Mouse (Mus musculus) lung, adult 2 months (tissue): ENCODE data around the gene Fubp3. TPM values are rescaled to one million over a fixed set of nuclear protein-coding genes. Genes with fewer than 3 reads are reported as not detected.

Source experiments
- DNase-seq: peaks from one replicate; pipeline ENCODE4 v3.0.0; 2022
- H3K4me1 ChIP-seq: fragments of 200-500 bp; 2 replicates; pipeline ENCODE4 v1.6.1; 2011; ENCODE audit warnings: low read length; ENCODE audit not compliant: control insufficient read depth, insufficient read depth
- H3K4me3 ChIP-seq: fragments of 200-500 bp; replicated peaks from 2 replicates; pipeline ENCODE3; 2011; ENCODE audit warnings: low read depth, mild to moderate bottlenecking, control low read depth, low read length; ENCODE audit errors: extremely low read depth
- CTCF ChIP-seq: fragments of 200-500 bp; IDR thresholded peaks from 2 replicates; pipeline ENCODE4 v1.5.1; 2011; ENCODE audit warnings: mild to moderate bottlenecking, low read length, control low read depth; ENCODE audit not compliant: insufficient read depth
- POLR2A ChIP-seq: fragments of 200-500 bp; IDR thresholded peaks from 2 replicates; pipeline ENCODE4 v1.6.1; 2011; ENCODE audit warnings: low read depth, mild to moderate bottlenecking, control low read depth, low read length, borderline replicate concordance; ENCODE audit errors: extremely low read depth
- WGBS: fragments of 180-500 bp; shearing (Covaris S2); methylation state at CpG from one replicate; pipeline ENCODE4 v1.1.7; 2018; 5-methylcytosine and 5-hydroxymethylcytosine counted together
- polyA plus RNA-seq: library from polyadenylated mRNA; depleted of rRNA; stranded (reverse); fragments of >200 nt; gene quantifications from 2 replicates; pipeline ENCODE4 v1.2.3, GENCODE M21; 2012

Gene Fubp3
- polyA plus RNA-seq, 1 experiment: 46.4 TPM

DNA sequence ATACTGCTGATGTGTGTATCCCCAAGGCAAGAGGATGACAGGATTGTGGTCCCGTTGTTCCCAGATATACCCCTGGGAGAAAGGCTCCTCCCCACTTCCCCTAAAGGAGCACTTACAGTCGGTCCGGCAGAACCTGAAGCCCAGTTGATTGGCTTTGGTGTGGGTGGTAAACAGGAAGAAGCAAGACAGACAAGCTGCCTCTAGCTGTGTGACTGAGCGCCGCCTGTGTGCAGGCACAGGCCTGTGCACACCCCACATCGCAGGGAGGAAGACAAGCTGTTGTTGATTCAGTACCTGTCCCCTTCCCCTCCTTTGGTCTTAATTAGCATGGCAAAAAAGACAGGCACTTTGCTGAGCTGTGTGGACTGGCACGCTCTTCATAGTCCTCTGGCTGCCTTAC lies 41.3 kb downstream of the Fubp3 start:
- Histone ChIP-seq H3K4me1 (no peaks in the 10 kb centered on the region), H3K4me3 (no peak overlapping the region)
- WGBS: 74% methylated on average over 7 of the region's 7 CpGs
- TF ChIP-seq POLR2A (no peak), CTCF (no peak)
- no peak for DNase-seq

DNA sequence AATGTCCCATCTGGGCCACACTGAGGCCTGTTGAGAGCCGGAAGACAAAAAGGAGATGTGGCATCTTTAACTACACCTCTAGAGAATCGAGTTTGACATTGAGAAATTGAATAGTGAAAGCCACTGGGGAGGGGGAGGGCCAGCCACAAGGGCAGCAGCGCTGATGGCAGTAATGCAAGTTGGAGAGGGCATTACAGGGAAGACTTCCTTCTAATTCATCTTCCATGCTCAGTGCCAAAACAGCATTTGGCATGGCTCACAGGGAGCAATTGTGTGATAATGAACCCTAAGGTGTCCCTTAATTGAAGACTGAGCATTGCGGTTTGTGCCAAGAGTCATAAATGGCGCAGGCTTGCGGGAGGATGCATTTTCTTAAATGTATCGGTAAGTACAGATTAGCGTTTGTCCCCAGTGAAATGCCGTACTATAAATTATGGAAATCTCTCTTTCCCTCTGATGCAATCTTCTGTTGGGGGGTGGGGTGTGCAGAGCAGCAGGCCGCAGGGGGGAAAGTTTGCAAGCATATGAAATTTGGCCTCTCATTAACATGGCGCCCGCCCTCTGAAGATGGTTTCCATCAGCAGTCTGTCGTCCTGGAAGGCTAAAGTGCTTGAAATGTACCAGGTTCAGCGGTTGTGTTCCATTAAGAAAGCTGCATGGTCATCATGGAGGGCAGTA lies 46.2 kb downstream of the Fubp3 start:
- no peak overlapping the region for H3K4me3 ChIP-seq
- 83% methylated on average over 14 of the region's 14 CpGs for WGBS
- no peak for DNase-seq
- no peak for TF ChIP-seq CTCF
- TF ChIP-seq POLR2A: no peak
- H3K4me1 ChIP-seq: no peaks in the 10 kb centered on the region

DNA sequence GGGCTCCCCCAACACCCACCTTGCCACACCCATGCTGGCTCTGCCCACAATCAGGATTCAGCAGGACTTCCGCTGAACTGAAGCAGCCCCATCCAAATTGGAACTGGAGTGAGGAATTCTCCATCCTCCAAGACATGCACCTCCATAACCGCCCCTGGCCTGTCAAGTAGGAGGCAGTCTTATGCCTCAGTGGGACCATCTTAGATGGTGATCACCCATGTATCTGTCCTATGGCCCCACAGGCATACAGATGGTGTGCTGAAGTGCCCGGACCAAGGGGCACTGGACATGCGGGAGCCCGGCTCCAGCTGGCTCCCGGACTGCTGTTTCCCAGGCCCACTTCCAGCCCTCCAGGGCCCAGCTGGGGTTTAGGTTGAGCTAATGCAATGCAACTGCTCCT lies 46.8 kb downstream of the Fubp3 start:
- Histone ChIP-seq H3K4me3 (no peak overlapping the region), H3K4me1 (no peaks in the 10 kb centered on the region)
- TF ChIP-seq POLR2A: no peak
- DNase-seq: no peak
- 91% methylated on average over 6 of the region's 6 CpGs for WGBS

DNA sequence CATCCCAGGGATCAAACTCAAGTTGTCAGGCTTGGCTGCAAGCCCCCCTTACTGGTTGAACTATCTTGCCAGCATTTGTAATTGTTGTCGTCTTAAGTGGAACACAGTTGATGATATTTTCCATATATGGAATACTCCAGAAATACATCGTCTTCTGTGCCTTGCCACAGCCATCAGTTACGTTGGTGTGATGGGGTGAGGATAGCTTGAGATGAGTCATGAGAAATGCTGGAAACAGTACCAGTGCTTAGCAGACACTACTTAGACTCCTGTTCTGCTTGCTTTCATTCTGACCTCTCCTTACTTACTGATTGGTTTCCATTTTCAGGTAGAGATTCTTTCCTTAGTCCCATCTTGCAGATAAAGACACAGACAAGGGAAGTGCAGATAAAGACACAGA lies 61.1 kb downstream of the Fubp3 start:
- WGBS: 32% methylated on average over 3 of the region's 3 CpGs
- Histone ChIP-seq H3K4me3 (no peak overlapping the region), H3K4me1 (no peaks in the 10 kb centered on the region; the same call in 1 of the 2 replicates)
- no peak for DNase-seq
- no peak for TF ChIP-seq POLR2A
- no peak for TF ChIP-seq CTCF

DNA sequence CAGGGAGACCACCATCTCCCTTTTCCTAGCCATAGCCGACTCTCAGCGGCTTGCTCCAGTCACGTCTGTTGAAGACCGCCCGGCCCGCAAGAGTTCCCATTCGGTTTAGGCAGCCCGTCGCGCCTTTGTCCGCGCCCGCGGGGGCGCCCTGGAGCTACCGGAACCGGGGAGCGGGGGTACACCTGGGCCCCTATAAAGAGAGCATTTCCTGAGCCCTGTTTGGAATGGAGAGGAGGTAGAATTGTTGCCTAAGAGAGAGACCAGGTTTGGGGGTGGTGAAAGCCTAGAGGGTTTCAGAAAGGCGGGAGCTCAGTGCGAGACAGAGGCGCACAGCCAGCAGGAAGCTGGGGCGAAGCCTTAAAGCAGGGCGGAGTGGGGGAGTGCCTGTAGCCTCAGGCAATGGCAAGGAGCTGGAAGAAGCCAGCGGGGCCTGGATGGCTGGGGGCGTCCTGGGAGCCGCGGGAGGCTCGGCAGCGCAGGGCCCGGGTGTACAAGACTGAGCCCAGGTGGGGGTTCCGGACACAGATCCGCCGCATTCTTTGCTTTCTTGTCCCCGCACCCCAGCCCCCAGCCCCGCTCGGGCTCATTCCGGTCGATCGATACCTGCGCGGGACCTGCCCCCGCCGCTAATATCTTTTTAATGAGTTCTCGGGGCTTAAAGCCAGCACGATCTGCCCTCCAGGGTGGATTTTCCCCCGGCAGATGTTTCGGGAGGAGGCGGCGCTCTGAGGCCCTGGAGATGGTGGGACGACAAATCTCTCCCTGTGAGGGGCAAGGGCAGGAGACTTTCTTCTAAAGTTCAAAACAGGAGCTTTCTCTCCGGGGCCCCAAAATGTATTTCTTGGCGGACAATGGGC lies 63.1 kb downstream of the Fubp3 start:
- no peak for DNase-seq
- WGBS: 1% methylated on average over 50 of the region's 52 CpGs
- no peak overlapping the region for H3K4me3 ChIP-seq
- H3K4me1 ChIP-seq: no peaks in the 10 kb centered on the region; the same call in 1 of the 2 replicates
- TF ChIP-seq CTCF (no peak), POLR2A (no peak)

DNA sequence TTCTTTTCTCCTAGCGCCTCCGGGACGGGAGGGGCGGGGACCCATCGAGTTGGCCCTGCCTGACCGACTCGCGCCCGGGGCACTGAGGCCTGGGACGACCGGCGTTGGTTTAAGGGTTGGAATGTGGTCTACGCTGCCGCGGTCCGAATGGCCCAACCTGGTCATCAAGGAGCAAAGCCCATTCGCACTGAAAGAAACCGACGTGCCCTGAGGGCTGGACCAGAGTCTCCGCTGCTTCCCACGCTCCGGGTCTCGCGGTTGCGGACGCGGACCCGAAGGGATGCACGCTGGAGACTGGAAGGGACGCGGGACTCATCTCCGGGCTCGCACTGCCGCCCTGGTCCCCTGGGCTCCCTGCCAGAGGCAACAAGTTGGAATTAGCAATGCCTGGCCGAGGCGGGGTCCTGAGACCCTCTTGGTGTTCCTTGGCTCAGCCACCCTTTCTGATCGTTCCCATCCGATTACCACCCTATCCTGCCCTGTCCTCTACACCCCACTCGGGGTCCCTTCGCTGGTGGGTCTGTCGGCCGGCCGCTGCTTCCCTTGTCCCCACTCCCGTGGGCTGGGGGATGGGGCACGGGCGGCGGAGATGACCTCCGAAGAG lies 63.8 kb downstream of the Fubp3 start:
- WGBS: 3% methylated on average over 48 of the region's 48 CpGs
- peaks cover 3% of the 10 kb centered on the region for H3K4me1 ChIP-seq
- no peak for TF ChIP-seq CTCF
- TF ChIP-seq POLR2A: no peak
- DNase-seq: no peak
- no peak overlapping the region for H3K4me3 ChIP-seq

DNA sequence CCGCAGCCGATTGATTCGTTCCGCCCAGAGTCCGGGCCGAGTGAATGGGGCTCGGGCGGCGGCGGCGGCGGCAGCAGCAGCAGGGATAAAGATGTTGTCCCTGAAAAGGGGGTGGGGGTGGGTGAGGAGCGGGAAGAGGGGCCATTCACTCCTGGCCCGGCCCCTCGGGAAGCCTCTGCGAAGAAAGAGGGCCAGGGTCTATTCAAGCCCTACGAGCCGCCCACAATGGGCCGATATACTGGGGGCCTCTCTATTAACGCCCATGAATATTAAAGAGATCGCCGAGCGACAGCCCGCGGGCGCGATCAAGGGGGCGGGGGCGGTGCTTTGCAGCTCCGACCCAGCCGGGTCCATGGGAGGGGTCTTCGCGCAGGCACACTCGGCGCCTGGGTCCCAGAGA lies 64.3 kb downstream of the Fubp3 start:
- no peak overlapping the region for H3K4me3 ChIP-seq
- no peak for DNase-seq
- TF ChIP-seq POLR2A (no peak), CTCF (no peak)
- H3K4me1 ChIP-seq: peaks cover 3% of the 10 kb centered on the region
- 4% methylated on average over 35 of the region's 35 CpGs for WGBS

DNA sequence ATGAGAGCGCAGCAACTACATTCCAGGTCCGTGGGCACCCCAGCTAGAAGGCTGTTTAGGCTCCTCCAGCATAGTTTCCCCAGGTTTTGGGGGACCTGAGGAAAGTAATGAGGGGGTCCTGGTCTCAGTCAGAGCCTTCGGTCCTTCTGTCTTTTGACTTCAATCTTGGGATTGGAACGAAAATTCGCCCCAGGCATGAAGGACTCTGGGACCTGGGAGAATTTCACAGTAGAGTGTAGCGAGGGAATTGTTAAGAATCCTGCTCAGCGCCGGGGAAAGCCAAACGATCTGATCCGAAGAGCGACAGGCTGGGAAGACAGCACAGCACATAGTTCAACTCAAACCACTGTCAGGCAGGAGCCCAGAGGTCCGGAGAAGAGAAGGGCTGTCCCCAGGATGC lies 64.9 kb downstream of the Fubp3 start:
- 5% methylated on average over 12 of the region's 12 CpGs for WGBS
- Histone ChIP-seq H3K4me3 (no peak overlapping the region), H3K4me1 (peaks cover 3% of the 10 kb centered on the region)
- DNase-seq: no peak
- TF ChIP-seq CTCF: no peak
- no peak for TF ChIP-seq POLR2A

DNA sequence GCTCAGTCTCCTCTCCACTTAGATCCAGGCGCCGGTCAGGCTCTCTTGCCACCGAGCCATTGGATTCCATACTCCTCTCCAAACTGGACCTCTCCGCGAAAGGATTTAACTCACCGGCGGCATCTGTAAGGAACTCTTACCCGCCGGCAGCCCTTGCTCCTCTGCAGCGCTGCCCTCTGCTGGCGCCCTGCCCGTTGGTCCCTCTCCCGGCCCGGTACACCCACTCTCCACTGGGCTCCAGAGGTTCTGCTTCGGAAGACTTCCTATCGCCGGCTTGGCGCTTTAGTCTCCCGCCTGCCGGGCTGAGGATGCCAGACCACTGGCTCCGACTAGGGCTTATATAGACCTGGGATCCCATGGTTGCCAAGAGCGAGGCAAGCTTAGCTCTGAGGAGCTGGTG lies 65.4 kb downstream of the Fubp3 start:
- TF ChIP-seq CTCF (no peak), POLR2A (no peak)
- DNase-seq: no peak

More for the DNA sequence above, 65.4 kb downstream of the Fubp3 start:
- whole genome bisulfite sequencing: under 1% methylated on average over 22 of the region's 22 CpGs
- Histone ChIP-seq H3K4me1 (peaks cover 3% of the 10 kb centered on the region), H3K4me3 (no peak overlapping the region)
